Mouse (Mus musculus): Measurements from ENCODE around the gene Gcn1l1.

GRCm38 (mm10) chr5:115516908-115517307, 48.1 kb upstream of the Gcn1l1 start:
- TF ChIP-seq TAL1 (IDR thresholded peaks at IDR 0.05; ENCODE audit: low read length) = no peak
- TF ChIP-seq GATA1 (IDR thresholded peaks at IDR 0.05; ENCODE audit: low read length) = no peak

Measured in erythroblast, embryonic 14.5 days (primary cell).